Mouse (Mus musculus) hindbrain, embryonic 11.5 days (tissue): ENCODE measurements at regions not wholly inside any gene's neighbourhood (a gene's known extent, or its start where the extent isn't known, plus 50 kb on each side); places are given as distances from the start of the nearest gene placed in this dataset.

Experiments
- ATAC-seq: fragments of 200-750 bp; cut with Nextera tagmentation; 2 replicates; pipeline ENCODE4 v1.8.0; 2017; ENCODE audit warnings: mild to moderate bottlenecking, moderate TSS enrichment, moderate library complexity; ENCODE audit not compliant: low FRiP score
- DNase-seq: peaks from one replicate; pipeline ENCODE4 v3.0.0-alpha.2; 2015; ENCODE audit warnings: low spot score
- H3K27ac ChIP-seq: fragments of 300-500 bp; sonication (generic); 2 replicates; pipeline ENCODE4 v1.5.1; 2014; ENCODE audit warnings: mild to moderate bottlenecking, low read depth, low read length
- H3K27me3 ChIP-seq: fragments of 300-500 bp; sonication (generic); 2 replicates; pipeline ENCODE4 v1.6.1; 2014; ENCODE audit warnings: mild to moderate bottlenecking, low read length, moderate library complexity, mixed read lengths; ENCODE audit not compliant: control insufficient read depth, insufficient read depth
- H3K36me3 ChIP-seq: fragments of 300-500 bp; sonication (generic); 2 replicates; pipeline ENCODE4 v1.6.1; 2014; ENCODE audit warnings: mild to moderate bottlenecking, low read length, moderate library complexity, mixed read lengths; ENCODE audit not compliant: control insufficient read depth, insufficient read depth
- H3K4me1 ChIP-seq: fragments of 300-500 bp; sonication (generic); replicated peaks from 2 replicates; pipeline ENCODE4 v1.6.1; 2014; ENCODE audit warnings: low read length, mixed read lengths; ENCODE audit not compliant: control insufficient read depth, insufficient read depth
- H3K4me2 ChIP-seq: fragments of 300-500 bp; sonication (generic); replicated peaks from 2 replicates; pipeline ENCODE4 v1.6.1; 2014; ENCODE audit warnings: mild to moderate bottlenecking, low read depth, low read length
- H3K4me3 ChIP-seq: fragments of 300-500 bp; sonication (generic); 2 replicates; pipeline ENCODE4 v1.5.1; 2014; ENCODE audit warnings: low read depth, low read length
- H3K9ac ChIP-seq: fragments of 300-500 bp; sonication (generic); 2 replicates; pipeline ENCODE4 v1.6.1; 2014; ENCODE audit warnings: low read depth, low read length
- H3K9me3 ChIP-seq: fragments of 300-500 bp; sonication (generic); 2 replicates; pipeline ENCODE4 v1.6.1; 2016; ENCODE audit warnings: low read length; ENCODE audit not compliant: control insufficient read depth
- WGBS: fragments of 180-500 bp; shearing (Covaris S2); extraction: QIAGEN DNeasy Blood & Tissue Kit; methylation state at CpG from one replicate; pipeline ENCODE4 v1.1.7; 2014; 5-methylcytosine and 5-hydroxymethylcytosine counted together

DNA sequence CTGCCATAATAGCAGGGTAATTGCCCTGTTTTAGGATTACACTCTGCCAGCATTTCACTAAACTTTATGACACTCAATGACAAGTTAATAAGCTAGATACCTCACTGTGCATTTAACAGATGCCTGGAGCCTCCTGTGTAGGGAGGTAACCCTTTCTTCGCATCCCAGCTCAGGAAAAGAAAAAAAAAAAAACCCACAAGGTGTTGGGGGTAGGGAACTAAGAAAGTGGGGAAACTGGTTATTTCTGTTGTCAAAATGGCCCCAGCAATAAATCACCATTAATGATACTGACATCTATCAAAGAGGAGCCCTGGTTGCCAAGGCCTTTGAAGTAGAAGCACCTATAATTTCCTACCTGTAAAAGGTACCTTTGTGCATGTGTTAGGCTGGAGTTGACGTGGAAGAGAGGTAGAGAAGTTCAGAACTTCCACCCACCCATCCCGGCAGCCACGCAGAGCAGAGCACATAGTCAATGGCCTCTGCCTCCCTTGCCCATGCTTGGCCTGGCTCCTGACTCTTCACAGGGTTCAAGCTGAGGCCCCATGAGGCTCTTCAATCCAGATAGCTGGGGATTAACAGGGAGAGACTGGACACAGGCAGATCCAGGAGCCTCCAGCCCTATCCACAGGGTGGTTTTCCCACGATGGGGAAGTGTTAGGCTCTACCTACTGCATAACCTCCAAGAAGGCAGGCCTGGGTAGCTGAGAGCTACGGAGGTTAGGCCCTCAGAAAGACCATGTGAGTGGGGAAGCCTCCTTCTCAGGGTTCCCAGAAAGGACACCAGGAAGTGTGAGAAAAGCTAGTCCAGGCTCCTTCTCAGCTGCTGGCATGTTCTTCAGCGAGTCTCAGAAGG is 95.6 kb upstream of the Zfp703 start:
- H3K9me3 ChIP-seq, result no peaks in the 10 kb centered on the region
- no peak overlapping the region for H3K9ac ChIP-seq
- no peak overlapping the region for H3K4me3 ChIP-seq
- no peaks in the 10 kb centered on the region for H3K36me3 ChIP-seq
- 83% methylated on average over 7 of the region's 7 CpGs for WGBS
- no peaks in the 10 kb centered on the region for H3K27me3 ChIP-seq
- H3K4me2 ChIP-seq, result no peak overlapping the region
- ATAC-seq (no peak), DNase-seq (no peak)
- no peaks in the 10 kb centered on the region for H3K4me1 ChIP-seq
- H3K27ac ChIP-seq, result no peak overlapping the region

DNA sequence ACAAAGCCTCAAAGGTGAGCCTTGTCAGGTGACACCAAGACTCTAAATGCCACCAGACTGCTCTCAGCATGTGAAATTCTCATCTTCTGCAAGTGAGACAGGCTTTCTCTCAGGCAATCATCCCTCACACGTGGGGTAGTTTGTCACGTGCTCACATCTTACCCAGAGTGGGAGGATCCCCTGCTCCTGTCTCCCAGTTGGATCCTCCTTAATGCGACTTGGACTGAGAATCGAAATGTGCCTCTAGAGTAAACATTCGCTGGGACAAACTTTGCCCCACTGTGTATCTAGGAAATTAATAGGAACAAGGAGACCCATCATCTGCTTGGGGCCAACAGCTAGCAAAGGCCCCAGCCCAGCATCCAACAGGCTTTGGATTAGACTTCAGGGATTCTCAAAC is 94.5 kb upstream of the Zfp703 start:
- no peaks in the 10 kb centered on the region for H3K27me3 ChIP-seq
- H3K36me3 ChIP-seq, result no peaks in the 10 kb centered on the region
- H3K9me3 ChIP-seq, result no peaks in the 10 kb centered on the region
- DNase-seq, result no peak
- no peak overlapping the region for H3K4me2 ChIP-seq
- no peaks in the 10 kb centered on the region for H3K4me1 ChIP-seq
- no peak for ATAC-seq
- no peak overlapping the region for H3K27ac ChIP-seq
- H3K4me3 ChIP-seq, result no peak overlapping the region
- 81% methylated on average over 5 of the region's 5 CpGs for WGBS
- no peak overlapping the region for H3K9ac ChIP-seq

DNA sequence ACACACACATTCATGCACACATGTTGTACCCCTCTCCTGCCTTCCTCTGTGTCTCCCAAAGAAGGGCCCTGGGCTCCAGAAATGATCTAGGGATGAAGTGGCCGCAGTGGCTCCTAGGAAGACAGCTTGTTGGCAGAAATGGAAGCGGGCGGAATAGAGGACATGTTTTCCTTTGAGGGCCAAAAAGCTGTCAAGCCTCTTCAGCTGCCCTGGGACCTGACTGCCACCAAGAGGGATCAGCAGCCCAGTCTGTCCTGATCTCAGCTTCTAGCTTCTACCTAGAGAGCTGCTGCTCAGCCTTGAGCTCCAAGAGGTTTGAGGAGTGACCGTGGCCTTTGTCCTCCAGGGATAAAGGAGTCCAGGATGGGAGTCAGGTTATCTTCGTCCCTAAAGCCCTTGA is 93.8 kb upstream of the Zfp703 start:
- H3K4me1 ChIP-seq, result no peaks in the 10 kb centered on the region
- no peak overlapping the region for H3K4me2 ChIP-seq
- 88% methylated on average over 5 of the region's 5 CpGs for WGBS
- no peak overlapping the region for H3K9ac ChIP-seq
- no peak overlapping the region for H3K4me3 ChIP-seq
- no peaks in the 10 kb centered on the region for H3K36me3 ChIP-seq
- no peaks in the 10 kb centered on the region for H3K27me3 ChIP-seq
- H3K9me3 ChIP-seq, result no peaks in the 10 kb centered on the region
- ATAC-seq (no peak), DNase-seq (no peak)
- H3K27ac ChIP-seq, result no peak overlapping the region

DNA sequence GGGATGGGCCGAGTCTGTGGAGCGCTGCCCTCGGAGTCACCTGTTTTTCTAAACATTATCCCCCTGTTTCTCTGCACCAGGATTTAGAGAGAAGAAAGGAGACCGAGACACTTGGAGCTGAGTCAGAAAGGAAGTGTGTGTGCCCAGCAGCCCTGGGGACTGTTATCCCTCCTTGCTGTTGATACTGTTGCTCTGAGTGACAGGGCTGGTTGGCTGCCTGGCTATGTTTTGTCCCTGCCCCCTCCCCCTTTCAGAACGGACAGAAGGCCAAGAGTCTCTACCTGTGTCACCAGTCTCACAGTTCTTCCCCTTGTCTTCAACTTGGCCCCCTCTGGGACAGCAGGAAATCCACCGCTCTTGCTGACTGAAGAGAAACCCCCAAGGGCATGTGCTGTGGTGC is 93.4 kb upstream of the Zfp703 start:
- no peak for DNase-seq
- Histone ChIP-seq H3K27me3 (no peaks in the 10 kb centered on the region), H3K4me2 (no peak overlapping the region), H3K4me1 (no peaks in the 10 kb centered on the region), H3K27ac (no peak overlapping the region), H3K9ac (no peak overlapping the region), H3K36me3 (no peaks in the 10 kb centered on the region), H3K4me3 (no peak overlapping the region), H3K9me3 (no peaks in the 10 kb centered on the region)
- ATAC-seq, result no peak
- WGBS, result 67% methylated on average over 6 of the region's 6 CpGs

DNA sequence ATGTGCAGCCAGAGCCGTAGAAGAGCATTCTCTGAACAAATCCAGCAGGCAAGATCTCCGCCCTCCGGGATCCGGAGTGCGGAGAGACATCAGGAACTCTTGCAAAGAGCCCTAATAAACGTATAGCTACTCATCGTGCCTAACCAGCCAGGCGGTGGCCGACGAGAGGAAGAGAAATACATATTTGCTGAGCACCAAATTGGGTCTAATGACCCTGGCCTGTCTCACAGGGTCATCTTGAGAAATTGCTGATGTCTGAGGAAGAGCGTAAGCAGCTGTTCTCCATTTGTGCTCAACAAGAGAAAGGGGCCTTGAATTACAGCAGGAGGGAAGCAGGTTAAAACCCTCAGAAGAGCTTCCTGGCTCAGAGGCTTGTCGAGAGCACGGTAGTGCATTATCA is 92.8 kb upstream of the Zfp703 start:
- ATAC-seq, result no peak

DNA sequence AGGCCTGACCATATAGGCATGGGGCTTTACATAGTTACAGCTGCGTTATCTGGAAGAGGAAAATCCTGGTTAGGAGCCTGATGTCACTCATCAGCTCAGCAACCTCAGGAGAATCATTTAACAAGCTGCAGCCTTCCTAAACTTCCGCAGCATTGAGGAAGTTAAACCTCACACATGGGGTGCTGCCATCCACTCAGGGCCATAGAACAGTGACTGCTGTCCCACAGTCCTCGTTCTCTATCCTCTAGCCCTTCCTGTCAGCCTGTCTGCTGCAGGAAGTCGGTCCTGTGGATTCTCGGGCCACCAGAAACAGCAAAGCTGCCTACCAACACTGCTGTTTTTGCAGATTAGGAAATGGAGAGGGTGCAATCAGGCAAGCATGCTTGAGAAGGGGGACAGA is 91.8 kb upstream of the Zfp703 start:
- Histone ChIP-seq H3K4me3 (no peak overlapping the region), H3K9ac (no peak overlapping the region), H3K4me1 (0 out of 2 replicates have a peak, but pooled peaks cover 3% of the 10 kb centered on the region), H3K36me3 (no peaks in the 10 kb centered on the region), H3K27ac (no peak overlapping the region), H3K9me3 (no peaks in the 10 kb centered on the region), H3K27me3 (no peaks in the 10 kb centered on the region), H3K4me2 (no peak overlapping the region)
- no peak for ATAC-seq
- WGBS, result 91% methylated on average over 5 of the region's 5 CpGs
- DNase-seq, result no peak

More for the DNA sequence above, 92.8 kb upstream of the Zfp703 start:
- WGBS, result 73% methylated on average over 13 of the region's 13 CpGs
- Histone ChIP-seq H3K4me3 (no peak overlapping the region), H3K9me3 (no peaks in the 10 kb centered on the region), H3K36me3 (no peaks in the 10 kb centered on the region), H3K9ac (no peak overlapping the region), H3K4me1 (0 out of 2 replicates have a peak, but pooled peaks cover 3% of the 10 kb centered on the region), H3K27ac (no peak overlapping the region), H3K27me3 (no peaks in the 10 kb centered on the region), H3K4me2 (no peak overlapping the region)
- DNase-seq, result no peak

DNA sequence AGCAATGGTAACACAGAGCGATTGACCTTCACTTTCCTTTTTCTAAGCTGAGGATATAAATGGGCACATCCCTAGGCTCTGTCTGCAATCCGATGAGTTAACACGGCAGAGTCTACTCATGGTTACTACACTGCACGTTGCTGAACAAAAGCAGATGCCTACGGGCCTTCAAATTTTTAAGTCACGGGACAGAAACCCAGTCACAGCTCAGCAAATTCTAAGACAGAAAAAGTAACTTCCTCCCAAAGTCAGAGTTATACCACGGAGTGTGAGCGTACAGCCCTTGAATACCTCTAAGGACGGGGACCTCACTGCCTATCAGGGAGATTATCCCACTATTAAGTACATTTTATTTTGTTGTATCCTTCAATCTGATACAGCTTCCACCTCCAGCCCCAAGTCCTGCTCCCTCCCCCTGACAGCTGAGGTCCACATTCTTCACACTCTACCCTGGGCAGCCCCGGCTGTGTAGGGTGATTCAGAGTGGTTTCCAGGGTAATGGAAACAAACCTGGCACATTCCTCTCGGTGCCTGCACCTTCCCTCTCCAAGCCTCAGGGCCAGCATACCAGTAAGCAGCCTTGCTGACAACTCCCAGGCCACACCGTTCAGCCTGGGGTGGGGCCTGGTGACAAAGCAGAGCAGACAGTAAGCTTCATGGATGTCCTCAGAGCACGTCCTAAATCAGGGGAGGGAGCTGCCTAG is 90.2 kb upstream of the Zfp703 start:
- no peak overlapping the region for H3K4me3 ChIP-seq
- DNase-seq, result no peak
- no peaks in the 10 kb centered on the region for H3K36me3 ChIP-seq
- H3K9ac ChIP-seq, result no peak overlapping the region
- H3K9me3 ChIP-seq, result no peaks in the 10 kb centered on the region
- WGBS, result 78% methylated on average over 13 of the region's 13 CpGs
- no peak overlapping the region for H3K27ac ChIP-seq
- no peak overlapping the region for H3K4me2 ChIP-seq
- H3K4me1 ChIP-seq, result 0 out of 2 replicates have a peak, but pooled peaks cover 3% of the 10 kb centered on the region
- no peak for ATAC-seq
- H3K27me3 ChIP-seq, result no peaks in the 10 kb centered on the region

DNA sequence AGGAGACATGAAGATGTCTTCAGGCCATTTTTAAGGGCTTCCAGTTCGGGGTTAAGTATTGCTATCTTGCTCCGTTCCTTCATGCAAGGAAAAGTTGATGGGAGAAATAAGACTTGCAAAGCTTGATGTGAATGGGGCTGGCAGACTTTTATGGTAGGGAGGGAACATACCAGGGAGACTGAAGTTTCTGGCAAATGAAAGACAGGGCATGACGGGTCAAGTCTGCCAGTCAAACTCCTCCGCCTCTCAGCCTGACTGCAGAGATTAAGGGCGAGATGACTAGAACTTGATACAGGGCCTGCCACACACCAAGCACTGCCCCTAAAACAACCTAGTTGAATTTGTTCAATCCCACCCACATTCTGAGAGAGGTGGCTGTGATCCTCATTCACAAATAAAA is 89.6 kb upstream of the Zfp703 start:
- Histone ChIP-seq H3K27me3 (no peaks in the 10 kb centered on the region), H3K9me3 (no peaks in the 10 kb centered on the region), H3K4me2 (no peak overlapping the region), H3K4me3 (no peak overlapping the region), H3K36me3 (no peaks in the 10 kb centered on the region), H3K4me1 (0 out of 2 replicates have a peak, but pooled peaks cover 3% of the 10 kb centered on the region), H3K9ac (no peak overlapping the region), H3K27ac (no peak overlapping the region)
- DNase-seq (no peak), ATAC-seq (no peak)
- 72% methylated on average over 5 of the region's 5 CpGs for WGBS

DNA sequence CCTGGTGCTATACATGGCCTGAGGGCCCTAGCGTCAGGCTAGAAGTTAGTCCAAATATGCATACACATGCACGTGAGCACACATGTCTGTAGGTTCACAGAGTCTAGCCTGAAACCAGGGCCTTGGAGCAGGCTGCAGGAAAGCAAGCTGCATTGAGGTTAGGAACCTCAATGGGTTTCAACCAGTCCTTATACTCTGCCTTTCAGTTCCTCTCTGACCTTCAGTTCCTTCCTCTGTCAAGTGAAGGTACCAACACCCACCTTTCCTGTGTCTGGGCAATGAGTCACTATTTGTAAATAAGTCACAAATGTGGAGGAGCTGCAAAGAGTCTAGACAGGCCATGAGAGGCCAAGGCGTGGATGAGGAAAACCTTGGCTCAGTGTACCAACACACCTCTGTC is 89.1 kb upstream of the Zfp703 start:
- Histone ChIP-seq H3K27ac (no peak overlapping the region), H3K4me1 (0 out of 2 replicates have a peak, but pooled peaks cover 3% of the 10 kb centered on the region), H3K4me3 (no peak overlapping the region), H3K4me2 (no peak overlapping the region), H3K27me3 (no peaks in the 10 kb centered on the region), H3K36me3 (no peaks in the 10 kb centered on the region), H3K9ac (no peak overlapping the region), H3K9me3 (no peaks in the 10 kb centered on the region)
- no peak for DNase-seq
- 82% methylated on average over 3 of the region's 3 CpGs for WGBS
- no peak for ATAC-seq
